Mouse (Mus musculus) liver, embryonic 14.5 days (tissue): Measurements from ENCODE around the gene Rnf39.

Source experiments
- CTCF ChIP-seq: IDR thresholded peaks from 2 replicates; pipeline ENCODE4 v1.5.1; 2016; ENCODE audit warnings: antibody characterized with exemption, low read depth, control low read depth
- EP300 ChIP-seq: IDR thresholded peaks from 2 replicates; pipeline ENCODE4 v1.6.1; 2016; ENCODE audit warnings: antibody characterized with exemption, low read depth

GRCm38 (mm10) chr17:36953062-36953461, 10.3 kb downstream of the Rnf39 start:
- TF ChIP-seq CTCF (no peak), EP300 (no peak)
